Mouse (Mus musculus) embryonic facial prominence, embryonic 15.5 days (tissue): ENCODE measurements around the gene Trim44. TPM values are rescaled to one million over a fixed set of nuclear protein-coding genes. Genes with fewer than 3 reads are reported as not detected.

ENCODE experiments used
- ATAC-seq: fragments of 200-750 bp; cut with Nextera tagmentation; 2 replicates; pipeline ENCODE4 v1.8.0; 2017; ENCODE audit warnings: low read depth, moderate TSS enrichment; ENCODE audit not compliant: insufficient number of reproducible peaks, low FRiP score, low TSS enrichment
- H3K27ac ChIP-seq: fragments of 300-500 bp; sonication (generic); replicated peaks from 2 replicates; pipeline ENCODE4 v1.5.1; 2015; ENCODE audit warnings: mild to moderate bottlenecking, inconsistent platforms
- H3K27me3 ChIP-seq: fragments of 300-500 bp; sonication (generic); 2 replicates; pipeline ENCODE4 v1.6.1; 2015; ENCODE audit warnings: inconsistent platforms
- H3K36me3 ChIP-seq: fragments of 300-500 bp; sonication (generic); 2 replicates; pipeline ENCODE4 v1.6.1; 2015; ENCODE audit warnings: mild to moderate bottlenecking, inconsistent platforms
- H3K4me1 ChIP-seq: fragments of 300-500 bp; sonication (generic); 2 replicates; pipeline ENCODE4 v1.6.1; 2015; ENCODE audit warnings: inconsistent platforms
- H3K4me2 ChIP-seq: fragments of 300-500 bp; sonication (generic); replicated peaks from 2 replicates; pipeline ENCODE4 v1.6.1; 2015; ENCODE audit warnings: mild to moderate bottlenecking, inconsistent platforms
- H3K4me3 ChIP-seq: fragments of 300-500 bp; sonication (generic); replicated peaks from 2 replicates; pipeline ENCODE4 v1.5.1; 2015; ENCODE audit warnings: mild to moderate bottlenecking, inconsistent platforms
- H3K9ac ChIP-seq: fragments of 300-500 bp; sonication (generic); 2 replicates; pipeline ENCODE4 v1.6.1; 2015; ENCODE audit warnings: inconsistent platforms
- H3K9me3 ChIP-seq: fragments of 300-500 bp; sonication (generic); replicated peaks from 2 replicates; pipeline ENCODE4 v1.6.1; 2016; ENCODE audit warnings: inconsistent platforms
- WGBS: fragments of 180-500 bp; shearing (Covaris S2); methylation state at CpG from one replicate; pipeline ENCODE4 v1.1.7; 2015; 5-methylcytosine and 5-hydroxymethylcytosine counted together
- polyA plus RNA-seq: library from polyadenylated mRNA; unstranded; fragments of >200 nt; fragmentation: Nextera tagmentation; extraction: Ambion mirVana; gene quantifications from 2 replicates; pipeline ENCODE4 v1.2.1, GENCODE M21; 2015

Gene Trim44
- polyA plus RNA-seq, 1 experiment from 2014 or later: 31.6 TPM

GRCm38 (mm10) chr2:102380581-102380980 lies 27.0 kb downstream of the Trim44 start:
- H3K27ac ChIP-seq: no peak overlapping the region
- H3K27me3 ChIP-seq: no peaks in the 10 kb centered on the region
- H3K9me3 ChIP-seq: no peaks in the 10 kb centered on the region
- 94% methylated on average over 2 of the region's 2 CpGs for WGBS
- H3K36me3 ChIP-seq: 0 out of 2 replicates have a peak, but pooled peaks cover 4% of the 10 kb centered on the region
- no peak overlapping the region for H3K4me3 ChIP-seq
- peaks cover 15% of the 10 kb centered on the region; the same call in 1 of the 2 replicates for H3K4me1 ChIP-seq
- no peak overlapping the region for H3K9ac ChIP-seq
- ATAC-seq: no peak
- no peak overlapping the region for H3K4me2 ChIP-seq

- no peak overlapping the region for H3K9ac ChIP-seq
- H3K4me1 ChIP-seq: 0 out of 2 replicates have a peak, but pooled peaks cover 5% of the 10 kb centered on the region
- no peak overlapping the region for H3K4me3 ChIP-seq
- no peaks in the 10 kb centered on the region for H3K9me3 ChIP-seq
- H3K27me3 ChIP-seq: no peaks in the 10 kb centered on the region
- 0 out of 2 replicates have a peak, but pooled peaks cover 4% of the 10 kb centered on the region for H3K36me3 ChIP-seq
- ATAC-seq: no peak
- 80% methylated on average over 1 of the region's 1 CpGs for WGBS
- no peak overlapping the region; the same call in 1 of the 2 replicates for H3K27ac ChIP-seq
- no peak overlapping the region for H3K4me2 ChIP-seq
Observed at GRCm38 (mm10) chr2:102378928-102379327, 28.7 kb downstream of the Trim44 start.

GRCm38 (mm10) chr2:102378381-102378780 lies 29.2 kb downstream of the Trim44 start:
- H3K4me1 ChIP-seq: 0 out of 2 replicates have a peak, but pooled peaks cover under 1% of the 10 kb centered on the region
- no peaks in the 10 kb centered on the region for H3K9me3 ChIP-seq
- H3K36me3 ChIP-seq: 0 out of 2 replicates have a peak, but pooled peaks cover 4% of the 10 kb centered on the region
- ATAC-seq: no peak
- no peak overlapping the region for H3K9ac ChIP-seq
- no peak overlapping the region for H3K4me3 ChIP-seq
- 92% methylated on average over 1 of the region's 1 CpGs for WGBS
- H3K4me2 ChIP-seq: no peak overlapping the region
- H3K27me3 ChIP-seq: no peaks in the 10 kb centered on the region
- no peak overlapping the region for H3K27ac ChIP-seq

- Histone ChIP-seq H3K9ac (no peak overlapping the region), H3K36me3 (0 out of 2 replicates have a peak, but pooled peaks cover 4% of the 10 kb centered on the region), H3K27me3 (no peaks in the 10 kb centered on the region), H3K9me3 (no peaks in the 10 kb centered on the region), H3K27ac (no peak overlapping the region), H3K4me3 (no peak overlapping the region), H3K4me2 (no peak overlapping the region), H3K4me1 (no peaks in the 10 kb centered on the region)
- ATAC-seq: no peak
- WGBS: 96% methylated on average over 2 of the region's 2 CpGs
Observed at GRCm38 (mm10) chr2:102377370-102377769, 30.3 kb downstream of the Trim44 start.

DNA sequence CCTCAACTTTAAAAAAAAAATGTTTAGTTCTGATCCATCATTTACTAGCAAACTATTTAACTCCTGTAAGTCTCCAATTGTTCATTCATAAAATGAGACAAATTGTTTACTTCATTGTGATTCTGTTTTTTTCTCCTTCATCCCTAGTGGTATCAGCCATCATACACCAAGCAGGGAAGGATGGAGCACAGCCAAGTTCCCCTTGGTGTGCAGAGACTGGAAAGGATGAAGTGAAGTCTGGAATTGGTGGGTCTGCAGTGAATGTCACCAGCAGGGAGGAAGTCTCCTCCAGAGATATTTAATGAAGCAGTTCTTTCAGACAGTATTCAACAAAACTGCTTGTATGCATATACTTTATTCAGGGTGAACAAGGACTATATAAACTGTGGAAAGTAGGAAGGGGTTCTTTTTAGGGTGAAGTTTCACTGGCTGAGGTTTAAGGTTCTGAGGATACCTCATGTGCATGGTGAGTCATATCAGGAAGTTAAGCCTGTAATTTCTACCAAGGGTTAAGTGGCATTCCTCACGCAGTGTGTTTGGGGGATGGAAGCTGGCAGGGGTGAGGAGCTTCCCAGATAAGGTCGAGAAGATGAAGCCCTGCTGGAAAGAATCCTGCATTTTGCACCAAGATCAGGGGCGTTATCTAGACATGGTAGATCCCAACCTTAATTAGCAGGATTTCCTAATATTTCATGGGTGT lies 34.1 kb downstream of the Trim44 start:
- Histone ChIP-seq H3K4me3 (no peak overlapping the region), H3K4me2 (no peak overlapping the region), H3K27ac (no peak overlapping the region), H3K9me3 (no peaks in the 10 kb centered on the region), H3K9ac (no peak overlapping the region), H3K27me3 (no peaks in the 10 kb centered on the region), H3K36me3 (0 out of 2 replicates have a peak, but pooled peaks cover 4% of the 10 kb centered on the region), H3K4me1 (no peaks in the 10 kb centered on the region)
- no peak for ATAC-seq
- 60% methylated on average over 3 of the region's 3 CpGs for WGBS

GRCm38 (mm10) chr2:102372690-102373089 lies 34.9 kb downstream of the Trim44 start:
- ATAC-seq: no peak
- no peak overlapping the region for H3K4me2 ChIP-seq
- H3K36me3 ChIP-seq: 0 out of 2 replicates have a peak, but pooled peaks cover 4% of the 10 kb centered on the region
- H3K27me3 ChIP-seq: no peaks in the 10 kb centered on the region
- no peaks in the 10 kb centered on the region for H3K4me1 ChIP-seq
- H3K4me3 ChIP-seq: no peak overlapping the region
- H3K9me3 ChIP-seq: no peaks in the 10 kb centered on the region
- no peak overlapping the region for H3K9ac ChIP-seq
- H3K27ac ChIP-seq: no peak overlapping the region

DNA sequence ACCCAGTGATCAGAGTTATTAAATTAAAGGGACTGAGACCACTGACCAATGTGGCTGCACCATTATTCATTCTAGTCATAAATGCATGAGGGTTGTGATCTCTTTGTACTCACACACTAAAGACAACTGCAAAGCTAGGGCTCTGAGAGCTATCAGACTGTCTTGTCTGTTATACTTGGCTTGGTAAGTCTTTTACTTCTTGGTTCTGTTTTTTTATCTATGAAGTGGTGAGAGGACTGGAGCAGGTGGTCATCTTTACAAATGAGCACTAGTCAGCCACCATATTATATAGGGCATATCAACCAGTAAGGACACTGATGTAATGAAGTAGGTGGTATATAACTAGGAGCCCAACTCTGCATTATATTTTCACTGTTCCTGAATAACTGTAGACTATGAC lies 36.3 kb downstream of the Trim44 start:
- H3K27me3 ChIP-seq: no peaks in the 10 kb centered on the region
- no peak overlapping the region for H3K4me2 ChIP-seq
- no peaks in the 10 kb centered on the region for H3K4me1 ChIP-seq
- H3K9ac ChIP-seq: no peak overlapping the region
- H3K36me3 ChIP-seq: no peaks in the 10 kb centered on the region
- H3K27ac ChIP-seq: no peak overlapping the region
- no peak for ATAC-seq
- no peak overlapping the region for H3K4me3 ChIP-seq
- no peaks in the 10 kb centered on the region for H3K9me3 ChIP-seq

DNA sequence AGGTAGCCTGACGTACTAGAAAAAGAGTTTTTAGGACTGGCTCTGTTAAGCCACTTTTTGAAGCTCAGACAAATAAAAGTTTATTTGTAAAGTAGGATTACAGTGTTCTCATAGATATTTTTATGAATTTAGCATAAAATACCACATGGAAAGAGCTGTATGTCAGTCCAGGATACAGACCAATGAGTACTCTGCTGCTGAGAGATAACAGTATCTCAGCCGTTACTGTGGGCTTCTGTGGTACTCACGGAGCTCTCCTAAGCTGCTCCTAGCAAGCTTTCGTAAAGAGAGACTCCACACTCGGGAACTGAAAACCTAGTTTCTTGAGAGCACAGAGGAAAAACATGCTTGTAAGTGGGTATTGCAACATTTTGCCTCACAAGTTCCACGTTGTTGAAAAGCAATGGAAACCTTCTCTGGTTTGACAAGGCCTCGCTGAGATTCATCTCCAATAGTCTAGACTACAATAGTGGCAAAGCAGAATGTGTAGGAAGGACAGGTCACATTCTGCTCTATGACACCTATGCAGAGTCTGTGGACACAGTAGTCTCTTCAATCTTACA lies 41.6 kb downstream of the Trim44 start:
- no peaks in the 10 kb centered on the region for H3K36me3 ChIP-seq
- ATAC-seq: no peak
- 86% methylated on average over 7 of the region's 7 CpGs for WGBS
- no peak overlapping the region for H3K4me2 ChIP-seq
- H3K27me3 ChIP-seq: no peaks in the 10 kb centered on the region
- H3K9me3 ChIP-seq: no peaks in the 10 kb centered on the region
- no peaks in the 10 kb centered on the region for H3K4me1 ChIP-seq
- H3K9ac ChIP-seq: no peak overlapping the region
- no peak overlapping the region for H3K4me3 ChIP-seq
- no peak overlapping the region for H3K27ac ChIP-seq

GRCm38 (mm10) chr2:102364565-102365200 lies 42.9 kb downstream of the Trim44 start:
- no peak for ATAC-seq
- Histone ChIP-seq H3K36me3 (no peaks in the 10 kb centered on the region), H3K4me1 (no peaks in the 10 kb centered on the region), H3K4me3 (no peak overlapping the region), H3K9me3 (no peaks in the 10 kb centered on the region), H3K9ac (no peak overlapping the region), H3K4me2 (no peak overlapping the region), H3K27me3 (no peaks in the 10 kb centered on the region), H3K27ac (no peak overlapping the region)
- WGBS: 82% methylated on average over 4 of the region's 4 CpGs

- no peaks in the 10 kb centered on the region for H3K36me3 ChIP-seq
- no peak overlapping the region for H3K9ac ChIP-seq
- no peaks in the 10 kb centered on the region for H3K4me1 ChIP-seq
- no peak for ATAC-seq
- no peaks in the 10 kb centered on the region for H3K9me3 ChIP-seq
- no peaks in the 10 kb centered on the region for H3K27me3 ChIP-seq
- WGBS: 69% methylated on average over 1 of the region's 1 CpGs
- no peak overlapping the region for H3K27ac ChIP-seq
- H3K4me2 ChIP-seq: no peak overlapping the region
- H3K4me3 ChIP-seq: no peak overlapping the region
Observed at GRCm38 (mm10) chr2:102362896-102363530, 44.6 kb downstream of the Trim44 start.

- no peak overlapping the region for H3K27ac ChIP-seq
- H3K36me3 ChIP-seq: peaks cover 1% of the 10 kb centered on the region; the same call in 1 of the 2 replicates
- no peak overlapping the region for H3K9ac ChIP-seq
- WGBS: 54% methylated on average over 2 of the region's 2 CpGs
- ATAC-seq: no peak
- no peak overlapping the region for H3K4me3 ChIP-seq
- no peaks in the 10 kb centered on the region for H3K4me1 ChIP-seq
- no peak overlapping the region for H3K4me2 ChIP-seq
- H3K9me3 ChIP-seq: no peaks in the 10 kb centered on the region
- no peaks in the 10 kb centered on the region for H3K27me3 ChIP-seq
Observed at GRCm38 (mm10) chr2:102362266-102362665, 45.4 kb downstream of the Trim44 start.
